Mouse (Mus musculus) gastrocnemius, postnatal 10 days (tissue): Measurements from ENCODE around the gene Crygf. TPM values are rescaled to one million over a fixed set of nuclear protein-coding genes. Genes with fewer than 3 reads are reported as not detected.
"Not testable (repeated sequence)": the region's sequence is repeated elsewhere in the genome, so short reads cannot be mapped to it uniquely, and the experiment has no call there.

ENCODE experiments used
- DNase-seq: peaks from one replicate; pipeline ENCODE4 v3.0.0; 2021; ENCODE audit warnings: mixed read lengths
- long read RNA-seq, 2 experiments: library from polyadenylated mRNA; stranded (forward); transcript quantifications; one replicate each; pipeline ENCODE4 v2.0.0; 2021
- total RNA-seq, 2 experiments: library from RNA; stranded (reverse); gene quantifications; 2 replicates each; pipeline ENCODE4 v1.2.3; 2021

Gene Crygf
- not detected for total RNA-seq
- long read RNA-seq, experiment 1 = 0 reads
- long read RNA-seq, experiment 2 = 0 reads

DNA sequence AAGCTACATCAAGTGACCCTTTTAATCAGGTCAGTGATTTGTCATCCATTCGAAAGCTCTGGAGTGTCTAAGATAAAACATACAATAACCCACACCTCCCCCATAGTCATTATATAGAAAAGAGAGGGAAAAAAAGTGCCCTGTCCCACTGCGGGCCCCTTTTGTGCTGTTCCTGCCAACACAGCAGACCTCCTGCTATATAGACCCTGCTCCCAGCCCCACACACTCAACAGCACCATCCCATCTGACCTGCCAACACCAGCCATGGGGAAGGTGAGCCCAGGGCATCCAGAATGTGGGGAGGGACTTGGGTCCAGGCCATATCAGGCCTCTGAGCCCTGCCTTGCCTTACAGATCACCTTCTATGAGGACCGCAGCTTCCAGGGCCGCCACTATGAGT, at the start of gene Crygf:
Gene Crygf (plus strand): TSS at position 227 of the 400 bp plus-strand sequence.
- no peak for DNase-seq

DNA sequence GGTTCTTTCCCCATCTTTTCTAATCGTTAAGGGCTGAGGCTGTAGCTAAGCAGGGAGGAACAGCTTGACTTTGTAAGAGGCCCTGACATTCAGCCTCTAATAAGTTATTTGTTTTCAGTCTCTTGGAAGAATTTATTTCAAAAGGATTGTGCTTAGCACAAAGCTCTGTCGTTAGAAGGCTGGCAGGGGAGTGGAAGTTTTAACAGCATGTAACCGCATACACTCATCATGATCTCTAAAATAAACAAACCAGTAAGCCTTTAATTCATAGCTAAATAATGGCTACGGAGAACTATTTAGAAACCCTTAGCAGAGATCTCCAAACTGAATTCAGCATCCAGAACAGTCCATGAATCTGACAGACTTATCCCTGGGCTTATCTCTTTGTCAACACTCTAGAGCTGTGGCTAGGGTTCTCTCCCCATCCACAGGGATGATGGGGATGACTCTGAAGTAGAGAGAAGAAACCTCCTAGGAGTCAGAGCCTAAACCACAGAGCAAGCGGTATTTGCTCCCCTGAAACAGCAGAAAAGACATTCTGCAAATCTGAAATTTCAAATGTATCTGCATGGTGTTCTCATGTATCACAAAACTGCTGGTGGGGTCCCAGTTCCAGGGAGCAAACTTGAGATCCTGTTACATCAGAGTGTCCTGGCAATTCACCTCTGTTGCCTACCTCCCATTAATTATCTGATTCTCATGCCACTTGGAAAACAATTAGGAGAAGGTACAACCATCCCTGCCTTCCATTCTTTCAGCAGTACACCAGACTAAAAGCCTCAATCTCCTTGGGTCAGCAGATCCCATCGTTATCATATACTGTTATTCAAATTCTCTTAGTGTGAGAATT, 734 bp upstream of the Crygf start:
- no peak for DNase-seq

GRCm38 (mm10) chr1:65926696-65927095, 376 bp downstream of the Crygf start:
- not testable (repeated sequence) for DNase-seq

DNA sequence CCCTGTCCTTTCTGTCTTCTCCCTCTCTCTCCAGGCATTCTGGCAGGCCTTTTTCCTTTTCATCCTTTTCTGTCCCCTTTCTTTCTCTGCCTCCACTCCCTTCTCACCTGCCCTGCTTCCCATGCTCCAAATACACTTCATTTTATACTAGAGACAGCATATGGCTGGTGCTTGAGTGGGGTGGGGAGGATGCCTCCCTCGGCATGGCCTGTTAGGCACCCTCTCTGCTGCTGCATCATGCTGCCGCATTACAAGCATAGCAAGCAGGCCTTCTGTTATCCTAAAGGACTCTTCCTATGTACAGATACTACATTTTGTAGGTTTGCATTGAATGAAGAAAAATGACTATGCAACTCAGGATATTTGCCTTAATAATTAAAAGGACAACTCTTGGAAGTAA, 3.7 kb downstream of the Crygf start:
- no peak for DNase-seq

- DNase-seq = no peak
These were observed 5.9 kb downstream of the Crygf start for GRCm38 (mm10) chr1:65932091-65932812.

Other genes with a start within 250 kb of the Crygf start
- 10 to 100 TPM in 1 of 2 experiments, 1 to 10 TPM in 1; 7.5 to 12.3 TPM for gene Map2, start 248.8 kb downstream of the Crygf start, total RNA-seq